Mouse (Mus musculus) E14TG2a.4 (cell line): ENCODE results near the gene Ankrd13a.

Experiments used
- CTCF ChIP-seq: conservative IDR thresholded peaks from 2 replicates; pipeline ENCODE4 v1.5.1; 2014; ENCODE audit warnings: low read length
- POU5F1 ChIP-seq: IDR thresholded peaks from 2 replicates; pipeline ENCODE4 v1.6.1; 2014; ENCODE audit warnings: low read length, borderline replicate concordance

DNA sequence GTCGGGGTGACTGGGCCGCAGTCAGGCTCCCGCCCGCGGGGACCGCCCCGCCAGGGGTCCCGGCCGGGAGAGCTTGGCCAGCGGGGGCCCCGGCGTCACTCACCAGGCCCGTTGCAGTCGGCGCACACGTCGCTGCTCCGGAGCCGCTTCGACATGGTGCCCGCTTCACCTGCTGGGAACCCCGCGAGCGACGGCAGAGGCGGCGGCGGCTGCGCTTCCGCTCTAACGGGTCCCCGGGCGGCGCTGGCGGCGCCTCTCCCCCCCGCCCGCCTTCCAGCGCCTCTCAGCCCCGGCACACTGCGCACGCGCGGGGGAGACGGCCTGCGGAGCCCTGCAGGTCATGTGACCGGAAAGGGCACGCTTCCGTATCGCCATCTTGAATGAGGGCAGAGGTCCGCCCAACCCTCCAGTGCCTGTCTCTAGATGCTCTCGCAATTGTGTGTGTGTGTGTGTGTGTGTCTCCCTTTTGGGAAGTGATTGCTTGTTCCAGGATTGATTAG is 1.2 kb upstream of the Ankrd13a start:
- TF ChIP-seq CTCF (no peak), POU5F1 (no peak)
